Mouse (Mus musculus) splenic B cell, adult 2 months (primary cell): ENCODE data around the gene Dazap1.

Experiments used
- DNase-seq: peaks from one replicate; pipeline ENCODE4 v3.0.0-alpha.2; 2011; ENCODE audit warnings: low read depth, low spot score
- H3K27me3 ChIP-seq: 2 replicates; pipeline ENCODE4 v1.6.1; 2012; ENCODE audit warnings: mild to moderate bottlenecking, low read length, moderate library complexity, mixed read lengths; ENCODE audit not compliant: control insufficient read depth, poor library complexity, insufficient read depth, severe bottlenecking
- H3K36me3 ChIP-seq: 2 replicates; pipeline ENCODE4 v1.6.1; 2012; ENCODE audit warnings: mild to moderate bottlenecking, low read length, moderate library complexity, mixed read lengths; ENCODE audit not compliant: control insufficient read depth, poor library complexity, insufficient read depth, severe bottlenecking

Dazap1 gene

DNA sequence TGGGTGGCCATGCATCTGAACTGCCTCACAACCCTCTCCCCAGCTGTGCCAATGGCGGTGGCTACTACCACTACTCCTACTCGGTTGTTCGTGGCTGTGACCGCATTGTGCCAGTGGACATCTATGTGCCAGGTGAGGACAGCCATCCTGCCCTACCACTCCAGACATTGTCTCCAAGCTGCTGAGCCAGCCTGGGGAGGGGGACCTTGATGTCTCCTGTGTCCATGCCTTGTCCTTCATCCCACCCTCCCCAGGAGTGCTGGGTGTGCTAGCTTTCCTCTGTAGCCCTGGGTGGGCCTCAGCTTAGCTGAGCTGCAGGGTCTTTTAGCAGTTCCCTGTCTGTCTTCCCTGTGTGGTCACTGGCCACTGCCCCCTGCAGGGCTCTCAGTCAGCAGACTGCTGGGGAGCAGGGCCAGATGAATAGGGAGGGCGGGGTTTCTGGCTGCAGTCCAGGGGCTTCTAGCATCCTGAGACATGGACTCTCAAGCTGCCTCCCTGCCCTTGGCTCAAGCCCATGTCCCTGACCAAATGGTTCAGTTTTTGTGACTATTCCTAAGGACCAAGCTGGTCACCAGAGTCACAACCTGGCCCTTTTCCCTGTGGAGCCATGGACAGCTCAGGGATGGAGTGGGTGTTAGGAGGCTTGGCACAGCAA lies 5.3 kb upstream of the Dazap1 start:
- H3K27me3 ChIP-seq: no peaks in the 10 kb centered on the region
- no peak for DNase-seq

GRCm38 (mm10) chr10:80257936-80258335 lies 3.4 kb upstream of the Dazap1 start:
- Histone ChIP-seq H3K36me3 (peaks cover 4% of the 10 kb centered on the region), H3K27me3 (no peaks in the 10 kb centered on the region)
- no peak for DNase-seq

More for the DNA sequence above, 5.3 kb upstream of the Dazap1 start:
- H3K36me3 ChIP-seq: peaks cover 4% of the 10 kb centered on the region

GRCm38 (mm10) chr10:80258752-80259462 lies 2.4 kb upstream of the Dazap1 start:
- no peaks in the 10 kb centered on the region for H3K27me3 ChIP-seq
- H3K36me3 ChIP-seq: peaks cover 4% of the 10 kb centered on the region
- DNase-seq: no peak

DNA sequence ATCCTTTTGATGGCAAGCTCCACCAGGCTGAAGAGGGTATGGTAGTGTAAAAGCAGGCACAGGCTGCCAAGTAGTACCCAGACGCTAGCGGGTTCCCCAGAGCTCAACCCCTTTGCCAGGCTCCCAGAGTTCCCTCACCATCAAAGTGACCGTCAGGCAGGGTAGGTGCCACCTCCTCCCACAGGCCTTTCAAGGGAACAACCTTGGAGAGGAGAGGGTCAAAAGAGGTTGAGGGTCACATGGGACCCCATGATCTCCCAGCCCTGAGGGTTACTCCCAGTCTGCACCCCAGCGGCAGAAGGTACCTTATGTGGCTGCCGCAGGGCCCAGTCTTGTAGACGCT lies 1.9 kb upstream of the Dazap1 start:
- H3K27me3 ChIP-seq: no peaks in the 10 kb centered on the region
- H3K36me3 ChIP-seq: peaks cover 4% of the 10 kb centered on the region
- DNase-seq: no peak

DNA sequence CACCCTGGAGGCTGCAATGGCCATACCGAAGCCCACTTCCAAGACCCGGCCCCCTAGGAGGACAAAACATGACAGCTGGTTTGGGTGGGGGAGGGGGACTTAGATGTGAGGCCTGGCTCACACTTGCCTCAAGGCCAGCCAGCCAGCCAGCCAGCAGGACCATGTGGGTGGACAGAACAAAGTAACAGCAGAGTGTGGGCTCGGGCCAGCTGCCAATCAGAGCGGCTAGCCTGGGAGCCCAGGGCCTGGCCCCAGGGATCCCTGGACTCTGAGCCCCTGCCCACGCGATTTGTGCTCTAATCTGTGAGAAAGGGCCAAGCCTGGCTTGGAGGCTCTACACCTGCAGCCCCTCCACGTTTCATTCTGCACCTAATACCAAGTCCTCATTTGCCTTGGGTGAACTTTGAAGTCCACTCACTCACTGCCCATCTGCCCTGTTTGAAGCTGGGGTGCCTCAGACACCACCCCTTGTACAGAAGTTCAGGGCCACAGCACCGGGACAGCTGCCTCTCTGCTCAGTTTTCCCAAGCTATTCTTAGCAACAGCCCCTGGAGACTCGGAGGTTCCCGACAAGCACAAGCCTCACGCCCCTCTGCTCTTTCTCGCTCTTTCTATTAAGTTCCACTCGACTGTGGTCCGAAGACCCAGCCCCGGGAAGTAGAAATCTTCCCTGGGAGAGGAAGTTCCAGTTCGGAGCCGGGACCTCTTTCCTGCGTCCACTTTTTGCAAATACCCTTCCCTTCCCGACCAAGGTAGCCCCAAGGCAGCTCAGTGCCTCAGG lies 1.2 kb upstream of the Dazap1 start:
- no peak for DNase-seq
- H3K27me3 ChIP-seq: no peaks in the 10 kb centered on the region
- H3K36me3 ChIP-seq: peaks cover 4% of the 10 kb centered on the region

DNA sequence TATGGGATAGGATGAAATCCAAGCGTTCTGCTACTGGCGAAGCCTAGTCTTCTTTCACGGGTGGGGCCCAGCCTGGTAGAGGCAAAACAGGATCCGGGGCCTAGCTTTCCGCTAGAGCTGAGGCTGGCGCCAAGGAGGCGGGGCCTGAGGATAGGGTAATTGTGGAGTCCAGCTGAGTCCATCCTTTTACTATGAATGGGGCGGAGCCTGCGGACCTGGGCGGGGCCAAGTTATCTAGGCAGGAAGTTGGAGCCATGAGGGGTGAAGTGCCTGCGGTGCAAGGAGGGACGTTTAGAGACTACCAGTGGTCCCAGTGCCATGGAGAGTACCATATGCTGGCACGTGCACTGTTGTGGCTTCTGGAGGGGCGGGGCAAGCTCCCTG lies 291 bp downstream of the Dazap1 start:
- DNase-seq: peak; percentile 89
- Histone ChIP-seq H3K27me3 (no peaks in the 10 kb centered on the region), H3K36me3 (peaks cover 2% of the 10 kb centered on the region)

- H3K27me3 ChIP-seq: no peaks in the 10 kb centered on the region
- no peak for DNase-seq
- H3K36me3 ChIP-seq: no peaks in the 10 kb centered on the region
These were observed 883 bp downstream of the Dazap1 start for GRCm38 (mm10) chr10:80262169-80262568.

- no peak for DNase-seq
- H3K36me3 ChIP-seq: no peaks in the 10 kb centered on the region
- no peaks in the 10 kb centered on the region for H3K27me3 ChIP-seq
These were observed 1.6 kb downstream of the Dazap1 start for GRCm38 (mm10) chr10:80262776-80263365.

DNA sequence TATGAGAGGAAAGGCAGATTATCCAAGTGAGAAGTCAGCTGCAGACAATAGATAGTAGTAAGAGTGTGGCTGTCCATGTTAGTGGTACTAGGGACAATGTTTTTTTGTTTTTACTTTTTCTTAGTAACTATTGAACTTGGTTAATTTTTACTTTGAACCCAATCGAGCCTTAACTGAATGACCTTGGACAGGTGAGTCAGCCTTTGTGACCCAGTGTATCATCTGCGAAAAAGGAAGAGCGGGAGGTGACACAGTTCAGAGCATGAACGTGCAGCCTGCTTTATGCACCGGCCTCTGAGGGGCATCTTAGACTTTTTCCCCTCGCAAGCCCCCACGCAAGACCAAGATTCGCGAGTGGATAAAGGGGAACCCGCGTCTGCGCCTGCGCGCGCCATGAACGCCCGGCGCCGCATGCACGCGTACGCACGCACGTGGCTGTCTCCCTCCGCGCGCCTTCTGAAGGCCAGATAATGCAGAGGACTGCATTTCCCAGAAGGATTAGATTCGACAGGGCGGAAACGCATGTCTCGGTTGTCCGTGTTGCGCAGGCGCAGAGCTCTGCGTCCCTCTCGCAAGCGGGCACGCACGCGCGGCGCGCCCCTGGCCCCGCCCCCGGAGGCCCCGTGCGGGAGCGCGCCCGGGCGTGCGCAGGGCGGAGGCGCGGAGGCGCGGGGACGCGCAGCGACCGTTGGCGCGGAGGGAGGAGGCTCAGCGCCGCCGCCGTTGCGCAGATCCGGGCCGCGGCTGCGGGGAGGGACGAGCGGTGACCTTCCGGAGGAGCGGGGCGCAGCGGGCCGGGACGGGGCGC lies 3.3 kb downstream of the Dazap1 start:
- no peaks in the 10 kb centered on the region; the same call in 1 of the 2 replicates for H3K36me3 ChIP-seq
- no peaks in the 10 kb centered on the region for H3K27me3 ChIP-seq
- peak; percentile 99 for DNase-seq

GRCm38 (mm10) chr10:80265149-80265486 lies 3.8 kb downstream of the Dazap1 start:
- no peak for DNase-seq
- H3K27me3 ChIP-seq: no peaks in the 10 kb centered on the region
- H3K36me3 ChIP-seq: no peaks in the 10 kb centered on the region; the same call in 1 of the 2 replicates

GRCm38 (mm10) chr10:80270099-80270498 lies 8.8 kb downstream of the Dazap1 start:
- no peak for DNase-seq
- peaks cover 4% of the 10 kb centered on the region for H3K36me3 ChIP-seq
- no peaks in the 10 kb centered on the region for H3K27me3 ChIP-seq

DNA sequence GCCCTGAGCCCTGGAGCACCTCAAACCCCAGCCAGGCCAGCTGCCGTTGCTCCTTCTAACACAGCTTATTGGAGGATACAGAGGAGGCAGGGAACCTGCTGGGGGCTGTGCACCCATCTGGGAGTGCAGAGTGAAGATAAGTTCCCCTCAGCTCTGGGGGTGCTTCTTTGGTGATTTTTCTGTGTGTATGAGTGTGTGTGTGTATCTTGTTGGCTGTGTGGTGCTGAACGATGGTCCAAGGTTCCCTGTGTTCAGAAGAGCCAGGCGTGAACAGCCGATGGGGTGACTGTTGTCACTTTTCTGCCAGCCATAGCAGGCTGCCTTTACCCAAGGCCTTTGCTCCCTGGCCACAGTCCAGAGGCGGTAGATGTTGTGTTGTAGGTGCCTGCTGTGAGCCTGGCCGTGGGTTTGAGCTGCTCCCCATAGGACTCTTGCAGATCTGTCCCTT lies 9.5 kb downstream of the Dazap1 start:
- no peak for DNase-seq
- H3K27me3 ChIP-seq: no peaks in the 10 kb centered on the region
- peaks cover 4% of the 10 kb centered on the region for H3K36me3 ChIP-seq

DNA sequence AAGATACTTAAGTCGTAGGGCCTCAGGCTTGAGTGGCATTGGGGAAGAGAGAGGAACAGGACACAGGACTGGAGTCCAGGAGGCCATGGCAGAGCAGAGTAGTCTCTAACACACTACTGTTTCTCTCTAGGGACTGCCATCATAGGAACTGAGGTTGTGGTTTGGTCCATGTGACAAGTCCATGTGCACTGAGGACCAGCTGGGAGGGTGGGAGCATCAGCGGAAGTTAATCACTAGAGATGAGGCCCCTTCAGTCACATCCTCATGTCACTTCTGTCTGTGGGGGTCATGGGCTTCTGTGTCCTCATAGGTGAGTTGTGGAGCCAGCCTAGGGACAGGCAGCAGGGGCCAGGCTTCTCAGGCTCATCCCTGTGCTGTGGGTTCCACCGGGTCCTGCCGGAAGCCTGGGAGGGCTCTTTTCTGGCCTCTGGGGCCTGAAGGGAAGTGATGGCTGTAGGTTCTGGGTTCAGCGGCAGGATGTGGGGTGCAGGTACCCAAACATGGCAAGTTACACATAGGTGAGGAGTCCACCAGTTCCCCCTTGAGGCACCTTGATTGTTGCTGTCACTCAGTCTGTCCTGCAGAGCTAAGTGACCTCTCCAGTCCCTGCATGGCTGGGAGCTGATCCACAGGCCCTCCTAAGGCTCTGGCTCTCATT lies 10.0 kb downstream of the Dazap1 start:
- Histone ChIP-seq H3K27me3 (no peaks in the 10 kb centered on the region), H3K36me3 (peaks cover 6% of the 10 kb centered on the region)
- peak; percentile 64 for DNase-seq
